Mouse (Mus musculus): Measurements from ENCODE around the gene Dennd1a.

Dennd1a gene

DNA sequence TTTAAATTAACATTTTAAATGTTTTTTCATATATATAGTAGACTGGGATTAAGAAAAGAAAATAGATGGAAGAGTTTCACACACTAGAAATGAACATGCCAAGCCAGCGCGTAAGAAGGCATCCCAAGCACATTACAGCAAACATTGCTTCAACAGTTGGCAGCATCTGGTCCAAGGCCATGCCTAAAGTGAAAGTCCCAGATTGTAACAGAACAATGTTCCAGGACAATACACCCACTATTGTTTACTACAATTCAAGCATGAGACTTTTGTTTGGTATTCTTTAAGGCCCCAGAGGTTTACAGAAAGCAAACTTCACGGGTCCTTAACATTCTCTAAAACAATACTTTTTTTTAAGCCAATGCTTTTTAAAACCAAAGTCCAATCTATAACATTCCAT is 124.7 kb downstream of the Dennd1a start:
- no peak for DNase-seq

DNA sequence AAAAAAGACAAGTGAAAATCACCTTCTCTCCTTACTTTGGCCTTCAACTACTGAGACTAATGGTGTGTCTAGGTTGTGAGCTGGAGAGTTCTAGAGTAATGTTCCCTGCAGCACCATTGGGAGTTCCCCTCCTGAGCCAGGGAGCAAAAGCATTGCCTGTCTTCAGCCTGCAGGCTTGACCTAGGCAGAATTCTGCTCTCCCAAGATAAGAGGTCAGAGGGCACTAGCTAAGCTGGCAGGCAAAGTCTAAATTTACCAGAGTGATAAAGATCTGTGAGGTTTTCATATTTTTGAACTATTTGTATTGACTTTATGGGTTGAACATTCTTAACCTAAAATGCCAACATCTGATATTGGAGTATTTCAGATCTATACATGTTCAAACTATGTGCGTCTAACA is 125.7 kb downstream of the Dennd1a start:
- DNase-seq = no peak

DNA sequence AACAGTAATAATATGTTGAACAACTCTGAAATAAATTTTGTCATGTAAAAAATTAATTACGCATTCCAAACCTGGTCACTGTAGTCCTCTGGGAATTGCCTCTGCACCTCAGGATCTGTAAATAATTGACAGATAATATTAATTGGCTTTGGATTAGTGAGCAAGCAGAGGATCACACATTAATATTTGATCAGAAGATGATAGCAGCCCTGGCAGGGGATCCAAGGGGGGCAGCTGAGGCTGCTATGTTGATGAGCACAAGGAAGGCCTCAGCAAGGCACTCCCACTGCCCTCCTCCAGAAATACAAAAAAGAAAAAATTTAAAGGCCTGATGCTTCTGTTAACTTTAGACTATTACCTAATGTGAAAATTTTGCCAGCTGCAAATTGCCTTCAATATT is 127.5 kb downstream of the Dennd1a start:
- no peak for DNase-seq

DNA sequence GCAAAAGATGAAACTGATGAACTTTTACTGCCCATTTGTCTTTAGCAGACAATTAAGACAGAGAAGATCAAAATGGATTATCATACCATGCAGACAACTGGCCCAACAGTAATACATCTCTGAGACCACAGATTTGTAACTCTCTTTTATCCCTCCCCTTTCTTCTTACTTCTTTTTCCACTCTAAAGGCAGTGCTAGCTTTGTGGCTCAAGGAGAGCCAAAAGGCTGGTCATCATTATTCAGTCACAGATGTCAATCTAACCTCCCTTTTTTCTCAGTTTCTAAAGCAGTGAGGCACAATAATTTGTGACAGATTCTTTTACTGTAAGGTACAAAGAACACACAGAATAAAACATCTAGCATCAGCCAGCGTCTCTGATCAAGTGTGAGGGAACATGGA is 130.2 kb downstream of the Dennd1a start:
- DNase-seq = no peak

DNA sequence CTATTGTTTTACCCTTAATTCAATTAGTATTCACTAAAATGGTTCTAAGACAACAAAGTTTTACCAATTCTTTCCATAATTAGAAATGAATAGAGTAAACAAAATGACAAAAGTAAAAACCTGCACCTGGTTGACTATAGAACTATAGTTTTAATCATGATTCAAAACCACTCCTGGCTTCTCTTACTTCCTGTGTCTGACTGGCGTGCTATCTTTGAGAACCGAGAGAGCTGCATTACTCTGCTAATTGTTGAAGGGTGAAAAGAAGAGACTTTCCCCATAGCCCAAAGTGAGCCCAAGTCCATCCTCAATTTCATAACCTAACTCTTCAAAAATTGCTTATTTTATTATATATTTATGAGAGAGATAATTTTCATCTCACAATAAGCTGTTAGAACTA is 131.2 kb downstream of the Dennd1a start:
- DNase-seq = no peak

DNA sequence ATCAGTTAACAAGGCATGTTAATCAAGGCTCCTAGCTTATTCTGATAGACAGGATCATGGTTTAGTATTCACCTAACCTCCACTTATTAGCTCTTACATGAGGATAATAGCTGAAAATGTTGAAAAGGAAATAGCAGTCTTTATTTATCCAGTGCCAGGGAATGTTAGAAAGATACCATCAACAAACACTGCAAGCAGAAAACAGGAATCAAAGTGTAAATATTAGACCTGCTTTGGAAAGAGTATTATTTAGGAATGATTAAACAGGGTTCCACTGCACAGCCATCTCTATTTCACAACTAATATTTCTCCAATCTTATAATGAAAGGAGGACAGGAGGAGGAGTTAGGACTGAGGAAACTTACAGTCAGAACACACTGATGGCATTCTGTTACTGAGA is 142.4 kb downstream of the Dennd1a start:
- no peak for DNase-seq

DNA sequence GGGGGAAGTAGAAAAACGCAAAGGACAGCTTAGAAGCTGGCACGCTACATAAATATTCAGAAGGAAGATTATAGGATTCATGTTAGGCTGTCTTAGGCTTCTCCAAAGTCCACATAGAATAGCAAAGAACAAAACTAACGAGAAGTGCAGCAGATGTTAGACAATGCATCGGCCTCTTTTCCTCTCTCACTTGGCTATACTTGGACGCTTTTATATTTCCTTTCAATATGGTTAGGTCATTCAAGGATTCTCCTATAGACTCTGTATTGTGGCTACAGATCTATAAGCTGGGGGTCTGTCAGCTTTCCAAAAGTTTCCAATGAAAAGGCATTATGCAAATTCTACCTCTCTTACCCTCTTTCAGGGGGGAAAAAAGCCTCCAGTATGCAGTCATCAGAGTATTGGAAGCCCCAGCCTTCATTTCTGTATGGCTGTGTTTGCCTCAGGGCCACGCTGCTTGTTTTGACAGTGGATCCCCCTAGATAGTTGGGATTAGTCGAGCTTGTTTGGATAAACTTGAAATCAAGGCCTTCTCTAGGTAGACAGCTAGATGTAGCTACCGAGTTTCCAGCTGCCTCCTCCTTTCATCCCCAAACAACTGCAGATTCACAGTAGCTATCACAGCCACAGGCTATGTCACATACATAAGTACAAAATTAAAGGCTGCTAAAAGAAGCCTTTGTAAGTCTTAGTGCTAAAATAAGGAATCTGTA is 143.0 kb downstream of the Dennd1a start:
- DNase-seq = no peak

DNA sequence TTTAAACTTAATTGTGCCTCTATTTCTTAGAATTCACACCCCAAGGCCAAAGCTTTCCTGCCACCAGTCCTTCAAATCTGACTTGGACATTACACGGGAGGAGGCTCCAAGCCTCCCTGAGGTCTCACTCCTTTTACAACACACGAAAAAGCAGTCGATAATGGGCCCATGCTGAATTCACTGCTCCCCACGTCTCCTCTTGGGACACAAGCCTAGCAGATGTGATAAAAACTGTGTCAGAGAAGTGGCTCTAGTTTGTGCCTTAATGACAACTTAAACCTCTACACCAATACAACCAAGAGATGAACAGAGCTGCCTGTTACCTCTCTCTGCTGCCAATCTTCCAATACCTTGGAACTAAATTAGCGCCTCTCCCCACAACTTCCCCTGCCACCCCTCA is 144.3 kb downstream of the Dennd1a start:
- DNase-seq = no peak

DNA sequence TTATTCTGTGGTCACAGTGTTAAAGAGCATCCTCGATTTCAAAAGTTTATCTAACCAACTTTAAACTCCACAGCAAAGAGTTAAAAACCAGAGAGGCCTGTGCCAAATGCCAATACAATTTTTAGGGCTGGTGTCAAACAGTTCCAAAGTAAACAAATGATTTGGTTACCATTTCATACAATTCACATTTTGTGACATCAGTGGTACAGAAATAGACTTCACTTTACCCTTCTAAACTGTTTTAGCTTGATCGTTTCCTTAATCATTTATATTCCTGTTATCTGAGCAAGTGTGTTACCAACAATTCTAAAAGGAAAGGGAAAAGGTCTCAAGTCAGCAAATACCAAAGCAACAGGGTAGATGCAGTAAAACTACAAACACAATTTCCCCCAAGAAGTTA is 145.0 kb downstream of the Dennd1a start:
- DNase-seq = no peak

DNA sequence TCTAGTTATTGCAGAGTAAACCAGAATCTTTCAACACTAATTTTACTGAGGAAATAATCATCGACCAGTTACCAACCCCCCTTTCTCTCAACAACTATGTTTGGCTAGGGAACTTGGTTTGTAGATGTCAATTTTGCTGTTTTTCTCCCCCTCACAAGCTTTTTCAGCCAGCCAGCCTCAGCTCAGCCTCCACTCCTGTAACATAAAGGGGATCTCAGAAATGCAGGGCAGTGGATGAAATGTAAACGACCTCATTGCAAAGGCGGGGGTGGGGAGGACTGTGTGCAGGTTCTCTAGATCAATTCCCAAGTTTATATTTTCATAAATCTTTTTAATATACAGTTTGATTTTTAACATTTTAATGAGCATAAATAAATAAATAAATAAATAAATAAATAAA is 147.7 kb downstream of the Dennd1a start:
- no peak for DNase-seq

DNA sequence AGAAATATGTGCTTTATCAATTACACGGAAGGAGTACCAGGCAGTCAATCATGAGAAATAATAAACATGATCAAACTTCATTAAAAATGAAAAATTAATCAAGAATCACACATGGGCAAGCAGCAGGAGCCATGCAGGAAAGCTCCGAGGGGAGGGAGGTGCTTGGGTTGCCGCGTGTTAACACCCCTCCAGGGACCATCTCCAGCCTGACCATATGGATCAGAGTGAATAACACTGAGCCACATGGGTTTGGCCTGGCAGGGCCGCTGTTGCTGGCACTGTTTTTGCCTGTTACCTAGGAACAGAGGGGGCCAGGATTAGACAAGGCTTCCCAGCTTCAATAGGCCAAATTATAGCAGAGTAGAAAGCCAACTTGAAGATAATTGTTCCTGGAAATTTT is 150.1 kb downstream of the Dennd1a start:
- no peak for DNase-seq

DNA sequence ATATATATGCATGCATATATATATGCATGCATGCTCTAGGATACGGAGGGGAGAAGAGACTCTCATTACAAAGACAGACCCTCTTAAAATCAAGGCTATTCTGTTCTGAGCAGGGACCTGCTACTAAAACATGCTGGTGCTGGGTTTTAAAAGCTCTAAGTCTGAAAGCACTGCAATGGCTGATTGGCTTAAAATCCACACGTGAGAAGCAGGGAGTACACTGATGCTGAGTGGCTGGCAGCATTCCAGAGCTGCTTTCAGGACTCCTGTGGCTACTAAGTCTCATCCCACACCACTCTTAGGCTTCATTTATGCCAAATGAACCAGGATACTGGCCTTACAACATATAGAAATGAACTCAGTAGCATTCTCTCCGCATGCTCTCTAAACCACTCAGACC is 151.8 kb downstream of the Dennd1a start:
- no peak for DNase-seq

DNA sequence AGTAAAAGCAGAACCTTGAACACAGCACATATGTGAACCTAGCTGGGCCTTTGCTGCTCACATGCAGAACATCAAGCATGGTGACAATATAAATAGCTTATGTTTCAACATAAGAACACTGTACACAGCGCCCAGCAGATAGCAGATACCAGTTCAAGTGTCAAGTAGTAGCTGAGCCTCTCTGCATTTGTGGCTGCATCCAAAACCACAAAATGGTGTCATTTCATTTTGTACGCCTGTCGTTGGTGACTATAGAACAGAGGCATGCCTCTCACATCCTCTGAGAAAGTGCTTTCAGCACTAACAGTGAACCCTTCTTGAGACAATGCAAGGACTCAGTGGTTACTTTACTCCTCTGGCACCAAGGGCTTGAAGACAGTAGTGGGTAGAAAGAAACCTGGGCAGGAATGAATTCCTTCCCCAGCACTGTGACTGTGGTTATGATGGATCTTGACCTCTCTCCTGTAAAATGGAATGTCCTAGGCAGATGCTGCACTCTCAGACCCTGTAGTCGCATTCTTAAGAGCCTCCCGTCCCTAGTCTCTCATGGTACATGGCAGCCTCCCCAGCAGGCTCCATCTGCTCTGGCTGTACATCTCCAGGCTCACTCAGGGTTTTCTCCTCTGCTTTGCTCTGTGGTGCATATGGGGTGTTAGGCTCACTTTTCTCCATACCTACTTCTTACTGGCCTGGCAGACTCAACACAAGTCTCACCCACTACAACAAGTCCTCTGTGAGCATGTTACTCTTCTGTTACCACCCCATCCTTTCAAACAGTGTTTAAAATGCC is 154.0 kb downstream of the Dennd1a start:
- DNase-seq = no peak

DNA sequence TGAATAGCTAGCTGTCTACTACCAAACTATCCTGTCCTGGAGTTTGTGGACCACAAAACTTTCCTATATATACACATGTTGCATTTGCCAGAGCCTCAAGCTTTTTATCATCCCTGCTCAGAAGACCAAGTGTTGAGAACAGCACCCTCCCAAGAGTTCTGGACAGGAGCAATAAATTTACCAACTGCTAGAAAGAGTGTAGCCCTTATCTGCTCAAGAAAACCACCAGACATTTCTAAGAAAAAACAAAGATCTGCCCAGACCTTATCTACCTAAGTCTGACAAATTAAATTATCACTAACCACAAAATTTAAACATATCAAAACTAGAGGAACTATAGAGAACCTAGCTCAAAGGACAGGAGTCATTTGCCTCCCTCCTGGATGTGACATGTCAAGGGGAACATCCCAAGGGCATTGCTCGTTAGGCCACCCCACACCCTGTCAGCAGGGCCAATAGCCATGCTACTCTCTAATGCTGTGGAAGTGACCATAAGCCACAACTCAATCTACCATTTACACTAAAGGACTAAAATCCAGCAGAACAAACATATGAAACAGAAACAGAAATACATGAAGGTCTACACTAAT is 154.9 kb downstream of the Dennd1a start:
- DNase-seq = no peak

DNA sequence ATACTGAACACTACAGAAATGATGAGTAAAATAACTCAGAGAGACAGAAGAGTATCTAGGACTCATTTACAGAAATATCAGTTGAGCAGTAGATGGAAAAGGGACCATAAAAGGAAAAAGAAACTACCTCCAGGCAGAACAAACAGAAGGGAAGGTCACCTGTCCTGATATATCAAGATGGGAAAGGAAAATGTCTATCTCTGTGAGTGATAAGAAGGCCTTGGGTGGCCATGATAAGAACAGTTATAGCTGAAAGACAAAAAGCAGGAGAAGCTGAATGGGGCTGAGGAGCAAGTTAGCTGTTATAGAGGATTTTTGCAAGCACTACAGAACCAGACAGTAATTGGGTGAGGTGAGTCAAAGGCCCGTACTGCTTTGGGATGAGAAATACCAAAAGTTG is 155.7 kb downstream of the Dennd1a start:
- DNase-seq = no peak

DNA sequence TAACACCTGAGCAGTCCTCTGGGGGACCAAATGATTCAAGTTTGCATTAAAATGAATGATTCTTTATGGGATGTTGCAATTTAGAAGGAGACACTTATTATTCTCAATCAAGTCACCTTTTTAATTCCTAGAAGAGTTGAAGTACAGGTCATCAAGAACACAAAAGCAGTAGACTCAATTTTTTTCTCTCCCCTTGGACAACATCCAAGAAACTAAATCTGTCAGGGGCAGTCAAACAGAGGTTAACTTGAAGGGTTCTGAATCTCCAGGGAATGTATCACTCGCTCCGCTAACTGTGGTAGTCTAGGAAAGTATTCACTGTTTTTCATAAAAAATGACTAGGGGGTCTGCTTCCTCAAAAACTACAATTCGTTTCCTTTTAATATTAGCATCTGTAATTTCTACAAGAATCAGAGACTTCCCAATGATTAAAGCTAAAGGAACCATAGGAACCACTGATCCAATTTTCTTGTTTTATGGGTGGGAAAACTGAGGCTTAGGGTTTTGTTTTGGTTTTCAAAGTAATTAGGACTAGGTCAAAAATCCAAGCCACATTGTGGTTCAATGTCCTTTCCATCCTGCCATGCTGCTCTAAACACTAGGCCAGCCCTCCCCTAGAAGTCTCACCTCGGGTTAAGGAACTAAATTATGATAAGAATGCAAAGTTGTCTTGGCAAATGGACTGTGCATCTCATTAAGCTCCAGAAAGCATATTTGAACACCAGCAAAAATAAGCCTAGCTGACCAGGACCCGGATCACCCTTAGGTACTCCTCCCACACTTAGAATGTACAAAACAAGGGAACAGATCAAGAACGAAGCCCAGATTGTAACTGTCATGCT is 157.0 kb downstream of the Dennd1a start:
- no peak for DNase-seq

DNA sequence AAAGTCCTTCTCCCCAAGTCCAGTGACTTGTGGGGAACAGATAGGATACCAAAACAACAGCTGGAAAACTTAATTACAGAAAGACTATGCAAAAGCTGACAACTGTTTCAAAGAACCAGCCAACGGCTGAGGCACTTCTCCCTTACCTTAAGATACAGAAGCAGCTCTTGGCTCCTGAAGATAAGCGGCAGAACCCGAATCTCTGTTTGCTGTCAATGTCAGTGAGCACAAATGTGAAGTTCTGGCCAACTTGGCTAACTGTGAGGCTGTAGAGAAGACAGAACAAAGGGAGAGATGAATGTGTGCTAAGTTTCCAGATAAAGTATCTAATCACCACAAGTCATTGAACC is 160.8 kb downstream of the Dennd1a start:
- no peak for DNase-seq

DNA sequence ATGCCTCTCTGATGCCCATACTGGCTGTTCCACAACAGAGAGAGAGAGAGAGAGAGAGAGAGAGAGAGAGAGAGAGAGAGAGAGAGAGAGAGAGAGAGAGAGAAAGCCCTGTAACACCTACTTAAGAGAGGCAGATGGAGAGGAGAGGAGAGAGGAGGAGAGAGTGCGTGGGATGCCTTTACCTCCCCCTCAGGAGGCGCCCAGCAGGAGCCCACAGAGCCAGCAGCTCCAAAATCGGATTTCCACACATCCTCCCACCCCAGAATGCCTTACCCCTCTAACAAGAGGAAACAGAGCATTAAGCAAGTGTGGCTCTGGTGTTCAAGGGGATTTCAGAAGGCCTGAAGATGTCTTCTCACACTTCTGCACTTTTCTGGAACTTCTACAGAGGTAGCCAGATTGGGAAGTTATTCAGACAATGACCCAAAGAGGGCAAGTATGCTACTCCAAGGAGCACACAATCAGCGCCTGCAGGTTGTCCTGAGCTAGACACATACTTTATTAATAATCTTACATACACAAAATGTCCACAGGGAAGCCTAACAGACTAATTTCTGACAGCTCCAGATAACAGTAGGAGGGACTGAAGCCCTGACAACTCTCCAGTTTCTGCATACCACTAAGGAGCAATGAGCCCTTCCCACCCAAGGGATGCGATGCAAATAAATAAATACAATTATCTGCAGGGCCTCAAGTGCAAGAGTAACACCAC is 161.4 kb downstream of the Dennd1a start:
- no peak for DNase-seq

DNA sequence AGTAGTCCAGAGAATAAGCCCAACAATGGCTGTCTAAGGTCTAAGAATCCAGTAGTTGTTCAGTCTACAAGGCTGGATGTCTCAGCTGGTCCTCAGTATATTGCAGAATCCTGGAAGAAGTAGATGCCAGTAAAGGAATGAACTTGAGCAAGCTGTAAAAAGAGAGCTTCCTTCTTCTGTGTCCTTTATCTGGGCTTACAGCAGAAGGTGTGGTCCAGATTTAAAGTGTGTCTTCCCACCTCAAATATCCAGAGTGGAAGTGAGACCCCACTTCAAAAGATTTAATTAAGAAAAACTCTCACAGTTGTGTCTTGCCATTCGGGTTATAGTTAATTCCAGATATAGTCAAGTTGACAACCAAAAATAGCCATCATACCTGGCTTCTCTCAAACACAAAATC is 162.5 kb downstream of the Dennd1a start:
- DNase-seq = no peak

DNA sequence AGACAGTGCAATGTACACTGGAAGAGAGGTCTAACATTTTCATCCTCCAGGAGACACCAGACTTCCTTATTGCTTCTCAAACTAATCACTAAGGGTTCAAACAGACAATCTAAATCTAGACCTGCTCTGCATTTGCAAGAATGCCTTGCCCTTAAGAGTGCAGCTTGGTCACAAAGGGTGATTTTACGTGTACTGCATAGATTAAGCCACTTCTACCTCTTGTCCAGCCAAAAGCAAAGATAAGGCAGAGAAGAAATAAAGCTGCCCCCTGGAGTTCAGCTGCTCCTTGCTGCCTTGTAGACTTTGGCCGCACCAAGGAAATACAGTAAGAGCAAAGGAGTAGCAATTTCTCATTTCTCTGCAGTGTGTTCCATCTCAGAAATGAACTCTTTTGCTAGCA is 172.2 kb downstream of the Dennd1a start:
- DNase-seq = no peak

DNA sequence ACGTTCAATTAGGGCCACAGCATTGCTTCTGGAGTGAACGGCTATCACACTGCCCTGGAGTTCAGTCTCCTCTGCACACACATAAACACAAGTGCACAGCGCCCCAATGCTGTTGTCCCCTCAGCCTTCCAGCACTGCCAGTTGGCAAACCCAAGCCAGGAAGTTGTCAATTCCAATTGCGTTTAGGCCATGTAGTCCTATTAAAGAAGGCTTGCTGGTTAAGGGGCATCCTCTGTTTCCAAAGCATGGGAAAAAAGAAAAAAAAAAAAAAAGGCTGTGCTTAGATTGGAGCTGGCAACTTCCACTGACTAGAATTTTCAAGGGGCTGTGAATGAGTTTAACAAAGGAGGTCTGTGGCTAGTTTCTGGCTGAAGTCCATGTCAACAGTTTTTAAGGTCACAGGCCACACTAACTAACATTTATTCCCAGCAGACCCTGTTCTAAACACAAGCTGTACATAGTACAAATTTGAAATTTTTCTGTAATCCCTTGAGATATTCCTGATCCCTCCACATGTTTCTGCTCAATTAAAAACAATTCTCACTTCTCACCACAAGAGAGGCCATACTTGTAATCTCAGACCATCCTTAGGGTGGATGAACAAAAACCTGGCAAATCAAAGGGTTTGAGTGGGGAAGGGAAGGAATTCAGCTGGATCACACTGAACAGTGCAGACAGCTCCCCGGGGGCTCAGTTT is 175.4 kb downstream of the Dennd1a start:
- DNase-seq = no peak

DNA sequence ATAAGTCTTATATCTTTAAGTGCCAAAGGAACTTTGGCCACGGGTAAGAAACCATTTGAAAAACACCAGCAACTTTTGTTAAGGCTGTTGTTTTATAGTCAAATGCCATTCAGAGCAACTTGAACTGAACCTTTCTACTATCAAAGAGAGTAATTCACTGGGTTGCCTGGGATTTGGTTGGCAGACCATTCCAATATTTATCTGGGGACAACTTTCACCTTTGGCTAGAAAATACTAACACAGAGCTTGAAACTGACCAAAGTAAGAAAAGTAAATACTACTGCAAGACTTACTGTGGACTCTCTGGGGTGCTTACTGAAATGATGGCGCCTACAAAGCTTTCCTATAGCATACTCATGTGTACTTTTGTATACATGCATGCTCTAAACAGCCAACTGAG is 178.6 kb downstream of the Dennd1a start:
- DNase-seq = no peak

Data from spleen, adult 18-20 months (tissue).